Mouse (Mus musculus): ENCODE measurements around the gene Lhfpl5.

Gene Lhfpl5

DNA sequence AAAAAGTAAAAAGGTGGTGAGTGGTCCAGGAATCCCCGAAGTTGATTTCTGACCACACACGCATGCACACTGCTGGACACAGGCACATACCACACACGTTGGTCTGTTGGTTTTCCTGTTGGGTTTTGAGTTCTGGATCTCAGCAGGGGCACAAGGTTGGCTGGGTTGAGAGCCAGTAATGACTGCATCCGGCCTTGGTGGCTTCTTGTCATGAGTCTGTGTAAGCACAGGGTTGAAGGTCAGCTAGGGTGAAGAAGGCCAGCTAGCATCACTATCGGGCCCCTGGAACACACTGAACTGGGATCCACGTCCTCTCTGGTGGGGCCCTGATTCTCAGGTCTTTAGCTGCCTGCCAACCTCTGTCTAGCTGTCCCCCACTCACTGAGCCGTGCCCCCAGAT lies 2.9 kb upstream of the Lhfpl5 start:
- DNase-seq (ENCODE audit: low read depth, low spot score) = no peak

DNA sequence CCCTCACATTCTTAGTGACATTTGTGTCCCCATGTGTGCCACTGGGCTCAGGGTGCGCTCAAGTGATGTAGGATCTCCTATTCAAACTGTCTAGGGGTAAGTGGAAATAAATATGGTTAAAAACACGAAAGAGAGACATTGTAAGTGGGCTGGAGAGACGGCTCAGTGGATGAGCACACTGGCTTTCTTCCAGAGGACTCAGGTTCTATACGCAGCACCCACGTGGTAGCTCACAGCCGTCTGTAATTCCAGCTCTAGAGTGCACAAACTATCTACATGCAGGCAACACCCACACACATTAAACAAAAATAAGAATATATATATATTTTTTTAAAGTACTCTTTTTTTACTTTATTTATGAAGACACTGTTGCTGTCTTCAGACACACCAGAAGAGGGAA lies 2.5 kb upstream of the Lhfpl5 start:
- no peak for DNase-seq (ENCODE audit: low read depth, low spot score)

DNA sequence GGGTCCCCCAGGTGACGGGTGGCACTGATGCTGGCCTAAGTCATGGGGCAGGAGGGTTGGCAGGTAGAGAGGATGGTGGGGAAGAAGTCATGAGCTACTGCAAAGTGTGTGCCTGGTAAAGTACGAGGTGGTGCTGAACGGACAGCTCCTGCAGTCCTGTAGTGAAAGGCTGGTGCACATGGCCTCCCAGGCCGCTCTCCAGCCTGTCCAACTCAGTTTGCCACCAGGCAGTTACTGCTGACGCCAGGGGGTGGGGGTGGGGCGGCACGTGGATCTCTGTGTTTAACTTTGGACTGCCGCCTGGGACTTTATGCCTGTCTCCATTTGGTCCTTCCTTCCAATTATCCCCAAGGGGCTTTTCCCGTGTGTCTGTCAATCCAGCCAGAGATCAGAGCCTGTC lies 5.0 kb downstream of the Lhfpl5 start:
- peak; percentile 66 for DNase-seq (ENCODE audit: low read depth, low spot score)

DNA sequence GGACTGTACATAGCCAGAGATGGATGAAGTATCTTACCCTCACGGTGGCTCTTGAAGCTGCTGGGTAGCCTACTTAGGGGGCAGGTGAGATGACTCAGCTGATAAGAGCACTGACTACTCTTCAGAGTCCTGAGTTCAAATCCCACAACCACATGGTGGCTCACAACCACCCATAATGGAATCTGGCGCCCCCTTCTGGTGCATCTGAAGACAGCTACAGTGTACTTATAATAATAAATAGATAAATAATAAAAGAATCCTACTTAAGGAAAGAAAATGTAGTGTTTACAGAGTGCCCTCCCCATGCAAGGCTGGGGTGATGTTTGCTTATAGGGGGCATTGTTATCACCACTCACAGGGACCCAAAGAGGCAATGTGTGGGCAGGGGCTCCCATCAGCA lies 5.6 kb downstream of the Lhfpl5 start:
- DNase-seq (ENCODE audit: low read depth, low spot score) = peak; percentile 39

DNA sequence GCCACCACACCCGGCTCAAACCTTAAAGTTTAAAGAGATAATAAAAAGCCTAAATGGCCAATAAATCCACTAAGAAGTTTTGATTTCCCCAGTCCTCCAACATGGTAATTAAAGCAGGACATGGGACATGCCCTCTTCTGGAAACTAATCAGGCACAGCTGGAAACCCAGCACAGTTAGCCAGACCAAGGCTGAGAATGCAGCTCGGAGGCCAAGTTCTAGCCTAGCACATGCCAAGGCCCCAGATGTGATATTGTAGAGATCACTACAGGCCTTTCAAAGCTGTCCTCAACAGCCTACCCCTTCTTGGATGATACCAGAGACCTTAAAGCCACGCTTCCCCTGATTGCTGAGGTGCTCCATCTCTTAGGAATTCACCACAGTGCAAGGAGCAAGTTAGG lies 11.1 kb downstream of the Lhfpl5 start:
- DNase-seq (ENCODE audit: low read depth, low spot score) = no peak

DNA sequence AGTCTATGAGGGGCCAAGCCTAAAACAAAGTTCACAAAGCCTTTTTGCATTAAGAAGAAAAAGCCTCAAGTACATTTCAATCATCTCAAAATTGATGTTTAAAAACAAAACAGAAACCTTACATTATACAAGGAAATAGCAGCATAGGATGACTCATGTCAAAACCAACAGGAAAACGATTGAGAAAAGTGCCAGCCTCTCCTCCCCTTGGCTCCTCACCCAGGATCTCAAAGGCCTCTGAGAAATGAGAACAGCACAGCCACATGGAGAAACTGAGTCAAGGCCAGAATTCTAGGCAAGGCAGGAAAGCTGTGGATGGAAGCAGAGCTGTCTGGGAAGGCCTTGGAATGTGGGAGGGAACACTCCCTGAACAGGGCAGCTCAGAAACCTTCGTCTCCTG lies 13.2 kb downstream of the Lhfpl5 start:
- DNase-seq (ENCODE audit: low read depth, low spot score) = no peak

DNA sequence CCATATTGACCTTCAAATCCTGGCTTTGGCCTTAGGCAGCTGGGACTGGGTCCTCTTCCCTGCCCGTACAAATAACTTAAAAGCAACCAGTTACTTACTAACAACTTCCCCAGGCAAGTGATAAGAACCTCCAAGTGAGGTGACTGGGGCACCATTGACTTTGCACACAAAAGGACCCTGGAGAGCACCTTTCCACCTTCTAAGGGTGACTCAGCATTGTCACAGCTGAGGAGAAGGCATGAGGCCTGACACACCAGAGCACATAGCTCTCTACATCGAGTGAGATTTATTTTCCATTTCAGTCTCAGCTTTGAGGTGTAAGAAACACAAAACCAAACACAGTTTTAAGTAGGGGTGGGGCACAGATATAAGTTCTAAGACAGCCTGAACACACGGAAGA lies 15.2 kb downstream of the Lhfpl5 start:
- no peak for DNase-seq (ENCODE audit: low read depth, low spot score)

DNA sequence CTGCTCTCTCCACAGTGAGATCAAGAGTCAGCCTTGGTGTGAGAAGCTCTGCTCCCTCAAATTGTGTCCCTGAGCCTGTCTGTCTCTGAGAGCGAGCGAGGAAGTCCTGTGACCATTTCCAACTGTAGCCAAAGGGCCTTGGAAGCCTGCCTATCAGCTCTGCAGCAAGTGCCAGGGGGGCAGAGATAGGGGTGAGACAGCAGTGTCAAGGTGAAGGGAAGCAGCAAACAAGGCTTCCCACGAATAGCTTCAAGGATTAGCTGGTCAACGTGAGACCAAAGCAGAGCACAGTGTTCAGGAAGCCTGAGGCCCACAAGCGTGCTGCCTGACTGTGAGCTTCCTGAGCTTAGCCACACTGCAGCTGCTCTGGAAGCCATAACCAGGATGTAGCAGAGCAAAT lies 16.0 kb downstream of the Lhfpl5 start:
- no peak for DNase-seq (ENCODE audit: low read depth, low spot score)

DNA sequence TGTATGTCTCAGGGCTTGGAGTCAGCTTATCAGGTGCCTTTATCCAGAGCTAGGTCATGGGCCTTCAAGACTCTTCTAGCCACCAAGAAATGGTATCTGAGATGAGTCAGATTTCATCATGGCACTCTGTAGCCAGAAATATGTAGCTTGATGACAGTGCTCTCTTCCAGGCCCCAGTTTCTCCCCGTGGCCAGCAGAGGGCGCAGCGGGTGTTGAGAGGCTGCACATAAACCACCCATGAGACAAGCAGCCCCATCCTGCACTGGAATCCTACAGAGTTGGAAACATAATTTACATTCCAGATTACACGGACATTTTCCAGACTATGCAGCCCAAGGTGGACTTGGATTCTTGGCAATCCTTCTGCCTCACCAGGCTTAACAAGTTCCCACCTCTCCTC lies 17.6 kb downstream of the Lhfpl5 start:
- peak; percentile 89 for DNase-seq (ENCODE audit: low read depth, low spot score)

DNA sequence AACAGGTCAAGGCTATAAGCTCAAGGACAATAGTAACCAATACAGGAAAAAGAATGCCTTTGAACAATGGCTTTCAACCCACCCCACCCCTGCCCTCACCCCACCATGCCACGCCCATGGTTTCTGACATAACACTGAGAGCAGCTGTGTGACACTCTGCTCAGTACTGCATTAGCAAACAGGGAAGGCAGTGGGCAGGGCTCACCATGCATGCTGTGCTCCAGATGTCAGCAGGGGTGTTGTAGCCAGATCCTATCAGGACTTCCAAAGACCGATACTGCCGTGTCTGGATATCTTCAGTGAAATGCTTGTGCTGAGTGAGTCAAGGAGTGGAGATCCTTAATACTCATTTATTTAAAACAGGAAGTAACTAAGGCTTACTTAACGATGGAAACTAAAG lies 18.5 kb downstream of the Lhfpl5 start:
- DNase-seq (ENCODE audit: low read depth, low spot score) = no peak

DNA sequence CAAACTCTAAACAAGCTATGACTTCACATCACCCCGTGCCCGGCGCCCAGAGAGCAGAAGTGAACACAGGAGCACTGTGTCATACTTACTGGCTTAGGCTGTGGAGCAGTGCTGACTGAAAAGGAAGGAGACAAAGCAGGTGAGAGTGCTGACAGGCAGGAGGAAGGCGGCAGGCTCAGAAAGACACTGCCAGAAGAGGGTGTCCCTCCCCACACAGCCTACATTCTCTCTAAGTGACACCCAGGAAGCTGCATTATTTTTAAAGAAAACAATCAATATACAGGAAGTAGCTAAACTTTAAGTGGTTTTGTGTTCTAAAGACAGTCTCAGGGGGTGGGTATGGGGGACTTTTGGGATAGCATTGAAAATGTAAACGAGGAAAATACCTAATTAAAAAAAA lies 25.3 kb downstream of the Lhfpl5 start:
- peak; percentile 26 for DNase-seq (ENCODE audit: low read depth, low spot score)

DNA sequence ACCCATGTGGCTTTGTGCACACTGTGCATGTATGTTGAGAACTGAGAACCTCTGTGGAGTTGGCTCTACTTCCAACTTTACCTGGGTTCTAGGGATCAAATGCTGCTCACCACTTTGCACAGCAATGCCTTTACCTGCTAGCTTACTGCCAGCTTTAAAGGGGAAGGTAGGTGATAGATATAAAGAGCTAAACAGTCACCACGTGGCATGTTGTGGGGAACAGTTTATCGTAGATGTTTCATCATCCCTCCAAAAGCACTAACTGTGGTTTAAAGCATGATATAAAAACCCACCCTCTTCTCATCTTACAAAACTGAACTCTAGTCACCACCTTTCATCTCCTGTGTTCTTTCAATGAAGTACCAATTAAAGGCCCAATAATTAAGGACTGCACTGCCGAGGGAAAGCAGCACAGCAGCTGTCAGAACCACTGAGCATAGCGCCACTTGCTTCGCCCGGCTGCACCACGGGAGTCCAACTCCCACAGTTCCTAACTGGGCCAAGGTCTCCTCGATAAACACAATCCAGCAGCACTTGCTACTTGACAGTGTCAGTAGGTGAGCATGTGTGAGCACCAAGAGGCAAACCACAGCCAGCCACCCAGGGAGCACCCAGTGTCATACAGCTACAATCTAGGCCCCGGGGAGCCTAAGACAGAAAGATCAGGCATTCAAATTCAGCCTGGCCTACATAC lies 26.3 kb downstream of the Lhfpl5 start:
- no peak for DNase-seq (ENCODE audit: low read depth, low spot score)

DNA sequence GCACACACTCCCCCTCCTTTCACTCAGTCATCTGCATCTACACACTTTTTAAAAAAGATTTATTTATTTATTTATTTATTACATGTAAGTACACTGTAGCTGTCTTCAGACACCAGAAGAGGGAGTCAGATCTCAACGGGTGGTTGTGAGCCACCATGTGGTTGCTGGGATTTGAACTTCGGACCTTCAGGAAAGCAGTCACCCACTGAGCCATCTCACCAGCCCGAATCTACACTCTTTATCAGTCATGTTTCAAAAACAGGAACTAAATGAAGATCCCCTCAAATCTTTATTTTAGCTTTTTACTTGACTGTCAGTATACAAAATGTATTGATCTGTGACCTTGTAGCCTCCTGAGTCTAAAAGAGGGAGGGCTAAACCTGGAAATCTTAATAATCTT lies 34.1 kb downstream of the Lhfpl5 start:
- DNase-seq (ENCODE audit: low read depth, low spot score) = peak; percentile 28

DNA sequence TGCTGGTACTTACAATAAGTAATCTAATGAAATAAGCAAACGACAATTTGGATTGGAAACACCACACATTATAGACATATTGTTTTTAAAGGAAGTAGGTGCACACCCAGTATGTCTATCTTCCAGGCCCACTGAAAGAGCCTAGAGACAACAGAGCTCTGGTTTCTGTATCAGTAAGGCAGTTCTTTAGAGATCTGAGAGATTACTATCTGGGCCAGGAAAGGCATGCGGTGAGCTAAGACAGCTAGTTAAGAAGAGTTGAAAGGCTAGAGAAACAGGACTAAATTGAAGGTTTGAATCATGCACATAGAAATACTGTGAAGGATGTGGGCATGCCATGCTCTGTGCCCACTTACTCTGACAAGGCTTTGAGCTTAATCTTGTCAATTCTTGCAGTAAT lies 37.2 kb downstream of the Lhfpl5 start:
- DNase-seq (ENCODE audit: low read depth, low spot score) = peak; percentile 87

DNA sequence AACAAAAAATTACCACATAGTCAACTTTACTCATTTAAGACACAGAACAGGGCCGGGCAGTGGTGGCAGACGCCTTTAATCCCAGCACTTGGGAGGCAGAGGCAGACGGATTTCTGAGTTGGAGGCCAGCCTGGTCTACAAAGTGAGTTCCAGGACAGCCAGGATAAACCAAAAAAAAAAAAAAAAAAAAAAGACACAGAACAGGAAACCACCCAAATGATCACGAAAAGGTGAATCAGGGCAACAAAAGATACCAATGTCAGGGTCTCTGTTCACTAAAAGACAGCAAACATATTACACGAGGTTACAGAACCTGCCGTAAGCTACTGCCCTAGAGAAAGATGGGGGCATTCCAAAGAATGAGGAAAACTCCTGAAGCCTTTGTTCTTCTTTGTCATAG lies 37.7 kb downstream of the Lhfpl5 start:
- DNase-seq (ENCODE audit: low read depth, low spot score) = peak; percentile 31

DNA sequence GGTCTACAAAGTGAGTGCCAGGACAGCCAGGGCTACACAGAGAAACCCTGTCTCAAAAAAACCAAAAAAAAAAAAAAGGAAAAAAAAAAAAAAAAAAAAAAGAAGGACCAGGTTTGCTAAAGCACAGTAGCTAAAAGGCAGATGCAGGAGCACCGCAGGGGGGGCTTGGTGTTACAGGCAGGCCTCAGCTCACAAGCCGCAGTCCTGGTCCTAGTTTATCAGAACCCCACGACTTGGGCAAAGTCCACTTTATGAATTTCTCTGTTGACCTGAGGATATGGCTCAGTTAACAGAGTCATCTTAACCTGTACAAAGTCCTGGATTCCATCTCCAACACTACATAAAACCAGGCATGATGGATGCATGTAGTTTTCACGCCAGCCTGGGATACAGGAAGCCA lies 39.9 kb downstream of the Lhfpl5 start:
- no peak for DNase-seq (ENCODE audit: low read depth, low spot score)

DNA sequence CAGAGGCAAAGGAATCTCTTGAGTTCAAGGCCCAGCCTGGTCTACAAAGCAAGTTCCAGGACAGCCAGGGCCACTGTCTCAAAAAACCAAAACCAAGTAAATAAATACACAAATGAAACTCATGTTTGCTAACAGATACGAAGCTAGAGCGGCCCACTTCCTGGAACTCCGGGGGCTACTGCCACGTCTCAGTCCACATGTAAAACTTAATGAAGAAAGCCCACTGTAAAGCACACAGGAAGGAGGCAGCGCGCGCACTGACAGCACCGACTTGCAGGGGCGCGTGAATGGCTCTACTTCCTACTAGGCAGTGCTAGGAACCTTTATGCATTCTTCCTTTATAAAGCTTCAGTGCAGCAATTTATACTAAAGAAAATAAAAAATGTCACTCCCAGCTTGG lies 42.2 kb downstream of the Lhfpl5 start:
- DNase-seq (ENCODE audit: low read depth, low spot score) = peak; percentile 52

DNA sequence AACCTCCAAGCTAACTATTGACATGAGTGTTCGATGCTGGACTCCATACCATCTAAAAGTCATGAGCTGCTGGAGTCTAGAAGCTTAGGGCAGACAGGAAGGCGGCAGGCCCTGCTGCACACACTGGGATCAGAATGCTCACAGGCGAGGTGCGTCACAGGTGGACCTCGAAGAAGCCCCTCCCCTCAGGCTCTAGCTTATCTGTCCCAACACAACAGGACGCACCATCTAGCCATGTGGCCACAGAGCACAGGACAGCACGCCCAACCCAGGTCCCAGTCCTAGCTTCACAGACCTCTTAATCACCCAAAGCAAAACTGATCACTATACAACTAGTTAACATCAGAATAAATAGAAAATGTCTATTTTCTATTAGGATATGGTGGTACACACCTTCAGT lies 42.7 kb downstream of the Lhfpl5 start:
- DNase-seq (ENCODE audit: low read depth, low spot score) = peak; percentile 25

DNA sequence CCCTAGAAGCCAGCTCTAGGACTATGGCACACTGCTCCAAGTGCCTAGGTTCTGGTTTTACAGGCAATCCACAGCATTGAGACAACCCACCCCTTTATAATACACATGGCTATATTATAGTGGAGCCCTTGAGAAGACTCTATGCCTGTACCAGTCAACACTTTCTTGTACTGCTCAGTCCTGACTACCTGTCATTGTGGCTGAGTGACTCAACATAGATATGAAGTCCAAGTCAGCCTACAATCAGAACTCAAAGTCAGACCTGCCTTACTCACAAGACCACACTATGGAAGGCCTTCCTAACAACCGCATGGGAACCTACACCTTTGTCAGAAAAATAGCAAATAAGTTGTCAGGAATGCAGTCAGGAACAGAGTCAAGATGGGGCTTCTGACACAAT lies 43.3 kb downstream of the Lhfpl5 start:
- DNase-seq (ENCODE audit: low read depth, low spot score) = no peak

DNA sequence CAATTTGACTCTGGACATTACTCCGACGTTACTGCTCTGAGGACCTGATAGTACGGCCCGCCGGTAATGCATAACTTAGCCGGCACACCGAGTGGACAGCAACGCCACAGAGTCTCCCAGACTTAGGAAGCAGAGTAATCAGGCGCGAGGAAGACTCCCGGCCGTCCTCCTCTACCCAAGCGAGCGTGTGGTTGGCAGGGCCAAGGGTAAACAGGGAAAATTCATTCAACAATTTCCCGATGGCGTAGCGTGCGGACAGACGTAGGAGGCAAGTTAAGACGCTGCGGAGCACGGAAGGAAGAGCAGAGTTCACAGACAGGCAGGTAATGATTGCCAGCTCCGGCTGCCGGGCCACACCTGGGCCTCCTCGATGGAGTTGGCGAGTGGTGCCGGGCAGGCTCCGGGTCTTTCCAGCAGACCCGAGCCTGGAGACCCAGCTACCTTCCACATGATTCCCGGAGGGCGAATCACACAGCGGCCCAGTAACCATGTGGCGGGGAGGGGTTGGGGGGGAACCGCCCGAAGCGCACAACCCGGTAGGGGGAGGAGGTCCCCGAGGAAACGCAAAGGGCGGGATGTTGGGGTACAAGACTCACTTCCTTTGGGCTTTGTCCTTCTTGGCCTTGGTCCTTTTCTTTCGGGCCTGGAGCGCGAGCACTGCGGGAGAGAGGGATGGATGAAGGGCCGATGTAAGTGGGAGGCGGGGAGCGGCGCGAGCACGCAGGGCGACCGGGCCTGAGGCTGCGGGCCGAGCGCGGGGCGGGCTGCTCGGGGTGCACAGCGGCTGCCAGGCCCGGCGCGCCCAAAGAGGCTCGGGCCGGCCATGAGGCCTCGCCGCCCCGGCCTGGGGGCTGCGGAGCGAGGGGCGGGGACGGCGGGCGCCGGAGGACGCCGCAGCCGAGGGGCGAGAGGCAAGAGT lies 46.2 kb downstream of the Lhfpl5 start:
- peak; percentile 75 for DNase-seq (ENCODE audit: low read depth, low spot score)

DNA sequence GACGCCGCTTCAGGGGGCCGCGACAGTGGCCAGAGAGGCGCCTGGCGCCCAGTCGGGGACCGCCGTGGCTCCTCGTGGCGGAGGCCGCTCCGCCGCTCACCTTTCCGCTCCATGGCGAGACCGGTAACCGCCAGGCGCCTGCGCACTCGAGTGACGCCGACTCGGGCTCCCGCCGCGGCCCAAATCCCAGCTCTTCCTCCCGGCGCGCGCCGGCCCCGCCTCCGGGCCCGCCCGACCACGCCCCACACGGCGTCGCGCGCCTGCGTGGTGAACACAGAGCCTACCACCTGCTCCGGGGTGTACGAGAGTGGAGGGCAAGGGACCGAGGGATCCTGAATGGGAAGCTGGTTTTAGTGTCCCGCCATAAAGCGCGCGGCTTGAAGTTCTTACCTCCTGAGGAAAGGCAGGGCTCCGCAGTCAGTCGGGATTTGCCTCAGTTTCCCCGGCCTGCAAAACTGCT lies 46.9 kb downstream of the Lhfpl5 start, which contains the start of gene Srpk1:
Gene Srpk1, minus strand, starts transcription at position 410 of the 460 bp plus-strand sequence.
- DNase-seq (ENCODE audit: low read depth, low spot score) = peak; percentile 95

DNA sequence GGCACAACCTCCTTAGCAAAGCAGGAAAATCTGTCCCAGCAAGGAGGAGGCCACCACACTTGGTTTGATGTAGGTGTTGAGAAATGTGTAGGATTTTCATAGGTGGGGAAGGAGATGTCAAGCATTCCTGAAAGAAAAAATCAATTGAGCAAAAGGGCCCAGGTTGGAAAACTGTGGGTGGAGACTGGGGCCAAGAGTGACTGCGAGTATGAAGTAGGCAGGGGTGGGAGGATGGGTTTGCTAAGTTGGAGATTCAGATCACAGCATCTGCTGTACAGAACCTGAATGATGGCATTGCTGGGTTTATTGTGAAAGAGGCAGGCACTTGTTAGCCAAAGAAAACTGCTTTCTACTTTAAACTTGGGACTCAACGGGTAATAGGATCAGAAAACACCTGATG lies 49.4 kb downstream of the Lhfpl5 start:
- DNase-seq (ENCODE audit: low read depth, low spot score) = no peak

DNA sequence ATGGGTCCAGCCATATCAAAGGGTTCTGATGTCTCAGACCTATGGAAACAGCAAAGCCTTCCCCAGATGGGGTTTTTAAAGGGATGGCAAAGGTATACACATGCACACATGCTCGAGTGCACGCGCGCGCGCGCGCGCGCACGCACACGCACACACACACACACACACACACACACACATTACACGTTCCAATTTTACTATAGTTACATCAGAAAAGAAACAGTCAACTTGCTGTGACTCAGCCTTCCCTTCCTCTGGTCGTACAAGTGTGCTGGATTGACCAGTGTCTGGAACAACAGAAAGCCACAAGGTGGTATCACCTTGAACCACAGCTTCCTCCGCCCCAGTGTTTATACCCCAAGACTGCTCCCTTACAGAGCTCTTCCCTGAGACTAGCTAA lies 49.9 kb downstream of the Lhfpl5 start:
- peak; percentile 43 for DNase-seq (ENCODE audit: low read depth, low spot score)

Data from CD4-positive, CD25-positive, alpha-beta regulatory T cell, adult 2 months (primary cell).